Mouse (Mus musculus) c-Kit-positive CD71-positive TER-119-negative erythroid progenitor cells, embryonic 14.5 days (primary cell): Measurements from ENCODE around the gene Cdc45.

Experiments used
- DNase-seq: peaks from one replicate; pipeline ENCODE4 v3.0.0-alpha.2; 2013; ENCODE audit warnings: low read depth

The Cdc45 gene

DNA sequence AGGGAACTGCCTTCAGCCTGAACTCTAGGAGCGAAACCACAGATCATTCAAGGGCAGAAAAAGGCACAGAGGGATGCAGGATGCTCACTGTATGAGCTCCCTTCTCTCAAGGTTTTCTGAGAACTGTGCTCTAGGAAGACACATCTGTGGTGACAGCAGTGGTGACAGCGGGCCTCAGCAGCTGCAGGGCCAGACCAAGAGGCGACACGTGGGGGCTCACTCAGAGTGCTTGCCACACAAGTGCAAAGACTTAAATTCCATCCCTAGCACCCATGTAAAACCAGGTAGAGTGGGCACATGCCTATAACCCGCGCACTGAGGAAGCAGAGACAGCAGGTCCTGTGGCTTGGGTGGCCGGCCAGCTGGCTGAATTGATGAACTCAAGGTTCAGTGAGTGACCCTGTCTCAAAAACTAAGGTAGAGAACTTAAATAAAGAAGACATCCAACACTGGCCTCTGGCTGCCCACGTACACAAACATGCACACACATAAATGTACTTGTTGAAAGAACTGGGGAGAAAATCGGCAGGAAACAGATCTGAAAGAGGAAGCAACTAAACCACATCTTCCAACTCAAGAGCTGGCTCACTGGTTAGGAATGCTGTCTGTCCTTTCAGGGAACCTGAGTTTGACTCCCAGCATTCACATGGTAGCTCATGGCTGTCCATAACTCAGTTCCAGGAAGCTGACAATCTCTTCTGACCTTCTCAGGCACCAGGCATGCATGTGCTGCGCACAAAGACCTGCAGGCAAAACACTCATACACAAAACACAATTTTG, 23.0 kb downstream of the Cdc45 start:
- no peak for DNase-seq

DNA sequence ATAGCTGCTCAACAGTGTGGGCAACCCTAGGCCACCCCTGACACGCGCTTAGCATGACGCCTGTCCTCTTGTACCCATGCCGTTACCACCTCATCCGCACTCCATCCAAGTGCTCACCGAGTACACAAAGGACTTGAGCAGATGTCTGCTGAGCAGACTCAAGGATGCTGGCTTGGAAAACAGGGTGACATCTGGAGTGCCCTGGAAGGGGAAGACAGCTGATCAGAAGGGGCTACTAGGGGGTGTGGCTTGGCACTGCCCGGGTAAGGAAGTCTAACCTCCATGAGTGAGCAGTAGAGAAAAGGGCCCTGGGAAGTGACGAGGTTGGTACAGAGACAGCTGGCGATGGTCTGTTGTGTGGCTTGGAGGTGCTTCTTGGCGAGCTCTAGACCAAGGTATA, 25.1 kb downstream of the Cdc45 start:
- DNase-seq, result no peak

DNA sequence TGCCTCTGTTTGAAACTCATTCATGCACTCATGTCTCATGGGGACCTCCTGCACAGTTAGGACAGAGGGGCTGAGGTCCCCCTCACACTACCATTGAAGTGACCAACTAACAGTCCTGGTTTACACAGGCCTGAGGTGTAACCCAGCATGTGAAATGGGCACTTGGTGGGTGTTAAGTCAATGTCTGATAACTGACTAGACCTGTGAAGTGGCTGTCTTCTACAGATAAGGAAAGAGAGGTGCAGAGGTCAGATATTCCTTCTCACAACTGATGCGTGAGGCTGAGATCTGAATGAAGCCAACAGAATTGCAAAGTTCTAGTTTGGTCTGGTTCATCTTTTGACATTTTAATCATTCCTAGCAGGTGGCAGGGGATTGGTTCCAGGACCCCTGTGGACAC, 26.3 kb downstream of the Cdc45 start:
- DNase-seq, result peak; percentile 55

DNA sequence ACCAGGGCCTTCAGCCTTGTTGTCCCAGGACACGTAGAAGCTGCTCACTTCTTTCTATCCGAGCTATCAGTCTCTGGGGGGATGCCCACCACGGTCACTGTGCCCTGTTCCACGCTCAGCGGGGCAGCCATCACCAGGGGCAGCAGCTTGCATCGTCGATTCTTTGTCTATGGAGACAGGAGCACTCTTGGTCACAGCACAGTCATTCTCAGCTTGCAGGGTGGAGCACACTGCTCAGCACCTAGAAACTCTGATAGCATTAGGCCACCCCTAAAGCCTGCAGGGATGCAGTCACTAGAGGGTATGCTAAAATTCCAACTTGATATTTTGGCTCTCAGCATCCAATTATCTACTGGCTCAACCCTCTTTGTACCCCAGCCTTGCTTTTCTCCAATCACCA, 26.8 kb downstream of the Cdc45 start:
- peak; percentile 30 for DNase-seq

DNA sequence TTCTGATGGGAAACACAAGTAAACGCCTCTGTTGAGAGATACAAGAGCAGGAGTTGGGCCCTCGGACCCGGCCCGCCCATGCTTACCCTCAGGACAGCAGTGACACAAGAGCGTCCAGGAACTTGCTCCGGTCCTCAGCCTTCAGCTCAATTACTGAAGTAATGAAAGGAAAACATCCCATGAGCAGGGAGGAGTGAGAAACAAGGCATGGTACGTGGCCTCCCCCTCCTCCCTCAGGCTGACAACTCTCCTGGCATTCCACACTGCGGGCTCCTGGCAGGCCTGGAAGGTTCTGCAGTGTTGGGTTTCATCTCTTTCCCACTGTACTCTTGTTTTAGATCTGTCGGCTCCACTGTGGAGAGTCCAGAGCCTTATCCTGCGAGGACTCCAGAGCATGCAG, 30.0 kb downstream of the Cdc45 start:
- no peak for DNase-seq

DNA sequence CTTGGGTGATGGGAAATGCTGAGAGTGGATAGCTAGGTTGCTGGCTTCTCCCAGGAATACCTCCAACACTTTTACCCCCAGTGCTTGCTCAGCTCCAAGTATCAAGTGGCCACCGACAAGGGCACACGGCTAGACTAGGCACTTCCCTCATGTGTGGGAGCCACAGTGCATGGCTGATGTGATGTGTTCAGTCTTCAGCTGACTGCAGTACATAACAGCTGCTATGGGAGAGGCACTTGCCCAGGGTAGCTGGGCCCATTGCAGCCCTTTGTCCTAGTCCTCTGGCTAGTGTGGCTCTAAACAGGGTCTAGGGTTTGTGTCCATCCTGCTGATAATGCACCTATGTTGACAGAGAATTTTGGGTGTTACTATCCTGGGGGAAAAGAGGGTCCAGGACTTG, 33.3 kb downstream of the Cdc45 start:
- no peak for DNase-seq

DNA sequence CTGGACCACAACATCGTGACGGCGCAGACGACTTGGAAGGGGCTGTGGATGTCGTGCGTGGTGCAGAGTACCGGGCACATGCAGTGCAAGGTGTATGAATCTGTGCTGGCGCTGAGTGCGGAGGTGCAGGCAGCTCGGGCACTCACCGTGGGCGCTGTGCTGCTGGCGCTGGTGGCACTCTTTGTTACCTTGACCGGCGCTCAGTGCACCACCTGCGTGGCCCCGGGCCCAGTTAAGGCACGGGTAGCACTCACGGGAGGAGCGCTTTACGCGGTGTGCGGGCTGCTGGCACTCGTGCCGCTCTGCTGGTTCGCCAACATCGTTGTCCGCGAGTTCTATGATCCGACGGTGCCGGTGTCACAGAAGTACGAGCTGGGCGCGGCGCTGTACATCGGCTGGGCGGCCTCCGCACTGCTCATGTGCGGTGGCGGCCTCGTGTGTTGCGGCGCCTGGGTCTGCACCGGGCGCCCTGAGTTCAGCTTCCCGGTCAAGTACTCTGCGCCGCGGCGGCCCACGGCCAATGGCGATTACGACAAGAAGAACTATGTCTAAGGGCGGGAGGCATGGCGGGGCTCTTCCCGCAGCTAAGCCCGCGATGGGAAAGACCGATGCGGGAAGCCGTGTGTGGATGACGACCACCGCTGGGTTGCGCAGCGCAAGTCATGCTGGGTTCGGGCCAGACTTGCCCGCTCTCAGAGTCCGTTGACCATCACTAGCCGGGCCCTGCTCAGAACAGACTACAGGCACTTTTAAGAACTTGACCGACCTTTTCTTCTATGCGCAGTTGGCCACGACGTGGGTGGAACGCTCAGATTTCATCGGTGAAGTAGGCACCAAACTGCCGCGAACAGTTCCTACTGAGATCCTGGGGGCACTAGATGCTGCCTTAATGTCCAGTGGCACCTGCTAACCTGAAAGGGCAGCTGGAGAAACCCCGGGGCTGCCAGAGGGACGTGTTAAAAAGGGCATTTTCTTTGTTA, 34.4 kb downstream of the Cdc45 start:
- DNase-seq, result no peak

DNA sequence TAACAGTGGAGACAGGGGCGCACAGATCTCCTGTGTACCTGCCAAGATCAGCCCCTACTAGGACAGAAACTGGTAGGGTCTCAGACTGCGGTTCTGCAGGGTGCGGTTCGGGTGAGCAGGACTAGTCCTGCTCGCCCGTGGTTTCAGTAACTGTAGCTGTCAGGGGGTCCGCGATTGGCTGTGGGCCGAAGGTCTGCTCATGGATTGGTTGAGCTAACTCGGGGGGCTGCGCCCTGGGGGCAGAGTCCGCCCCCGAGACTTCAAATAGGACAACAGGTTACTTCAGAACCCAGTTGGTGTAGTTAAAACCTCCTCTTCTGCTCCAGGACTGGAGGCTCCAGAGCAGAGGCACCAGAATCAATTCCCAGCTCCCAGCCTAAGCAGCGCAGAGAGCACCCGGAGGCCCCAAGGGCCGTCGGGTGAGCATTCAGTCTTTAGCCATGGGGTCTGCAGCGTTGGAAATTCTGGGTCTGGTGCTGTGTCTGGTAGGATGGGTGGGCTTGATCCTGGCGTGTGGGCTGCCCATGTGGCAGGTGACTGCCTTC, 35.2 kb downstream of the Cdc45 start, which contains the start of gene Cldn5:
Cldn5 (plus strand) TSS at position 292 of the 545 bp plus-strand sequence.
- no peak for DNase-seq

DNA sequence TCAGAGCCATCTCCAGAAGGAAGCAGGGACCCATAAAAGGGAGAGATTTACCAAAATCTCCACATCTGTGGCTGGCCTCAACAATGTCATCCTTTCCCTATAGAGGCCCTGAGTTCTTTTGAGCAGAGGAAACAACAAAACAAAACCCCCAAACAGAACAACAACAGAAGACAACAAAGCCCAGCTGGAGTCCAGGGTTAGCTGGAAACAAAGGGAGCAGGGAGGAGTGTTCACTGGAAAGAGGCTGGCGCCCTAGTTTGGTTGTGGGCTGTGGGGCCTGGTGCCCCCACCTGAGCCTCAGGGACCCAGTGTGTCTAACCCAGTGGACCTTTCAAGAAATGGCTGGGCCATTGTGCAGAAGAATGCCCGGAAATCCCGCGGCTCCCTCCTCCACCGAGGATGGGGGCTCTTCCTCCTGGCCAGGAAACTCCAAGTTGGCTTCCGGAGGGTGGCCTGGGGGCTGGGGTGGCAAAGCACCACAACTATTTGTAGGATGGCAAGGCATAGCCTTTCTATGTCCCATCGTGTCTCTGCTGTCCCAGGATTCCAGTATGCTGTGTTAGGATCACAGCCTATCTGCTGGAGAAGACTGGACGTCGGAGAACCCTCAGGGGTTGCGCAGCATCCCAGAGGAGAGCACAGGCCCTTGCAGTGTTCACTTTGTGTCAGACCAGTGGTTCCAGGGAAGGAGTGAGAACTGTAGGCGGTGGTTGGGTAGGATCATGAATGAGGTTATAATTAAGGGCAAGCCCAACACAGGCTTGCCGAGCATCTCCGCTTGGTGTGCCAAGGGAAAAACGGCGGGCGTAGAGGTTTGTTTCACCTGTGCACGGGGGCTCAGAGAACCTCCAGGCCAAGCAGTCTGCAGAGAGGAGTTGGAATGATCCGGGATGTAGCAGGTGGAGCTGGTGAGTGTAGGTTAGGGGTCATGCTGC, 35.9 kb downstream of the Cdc45 start:
- DNase-seq, result no peak

DNA sequence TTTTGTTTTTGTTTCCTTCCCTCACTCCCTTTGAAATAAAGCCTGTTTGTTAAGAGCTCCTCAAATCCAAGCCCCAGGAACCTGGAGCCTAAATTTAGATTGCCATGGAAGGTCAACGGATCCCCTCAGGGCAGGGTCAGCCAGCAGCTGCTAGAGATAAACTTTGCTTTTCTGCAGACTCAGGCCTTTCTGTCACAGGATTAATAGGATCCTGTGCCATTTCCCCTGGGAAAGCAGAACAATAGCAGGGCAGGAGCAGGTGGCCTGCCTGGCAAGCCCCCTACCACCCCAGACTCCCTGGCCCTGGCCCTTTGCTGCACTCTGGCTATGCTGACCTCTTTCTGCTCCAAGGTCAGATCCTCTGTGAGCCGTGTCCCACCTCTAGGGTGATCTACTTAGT, 37.9 kb downstream of the Cdc45 start:
- DNase-seq, result no peak

DNA sequence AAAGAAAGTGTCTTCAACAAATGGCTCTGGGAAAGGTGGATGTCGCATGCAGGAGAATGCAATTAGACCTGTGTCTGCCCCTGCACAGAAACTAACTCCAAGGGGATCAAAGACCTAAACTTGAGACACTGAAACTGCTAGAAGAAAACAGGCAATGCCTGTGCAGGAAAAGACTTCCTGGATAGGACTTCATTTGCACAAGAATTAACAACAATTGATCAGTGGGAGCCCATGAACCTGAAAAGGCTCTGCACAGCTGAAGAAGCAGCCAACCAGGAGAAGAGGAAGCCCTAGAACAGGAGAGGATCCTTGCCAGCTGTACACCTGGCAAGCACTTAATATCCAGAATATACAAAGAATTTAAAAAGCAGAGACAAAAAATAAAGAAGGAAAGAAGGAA, 42.3 kb downstream of the Cdc45 start:
- no peak for DNase-seq

DNA sequence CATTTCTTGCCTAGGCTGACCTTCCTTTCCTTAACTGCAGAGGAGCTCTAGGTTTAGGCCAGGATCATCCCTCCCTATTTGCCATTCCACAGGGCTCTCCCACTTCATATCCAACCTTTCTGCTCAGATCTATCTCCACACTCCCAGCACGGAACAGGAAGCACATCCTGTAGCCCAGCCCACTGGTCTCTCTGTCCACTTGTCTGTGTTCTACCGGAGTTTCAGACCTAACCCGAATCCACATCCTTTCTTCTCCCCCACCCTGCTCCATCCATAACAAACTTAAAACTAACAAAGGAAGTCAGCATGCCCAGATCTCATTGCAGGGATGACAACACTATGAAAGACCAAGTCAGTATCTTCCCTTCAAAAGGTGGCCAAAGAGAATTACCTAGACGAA, 45.4 kb downstream of the Cdc45 start:
- DNase-seq, result no peak

DNA sequence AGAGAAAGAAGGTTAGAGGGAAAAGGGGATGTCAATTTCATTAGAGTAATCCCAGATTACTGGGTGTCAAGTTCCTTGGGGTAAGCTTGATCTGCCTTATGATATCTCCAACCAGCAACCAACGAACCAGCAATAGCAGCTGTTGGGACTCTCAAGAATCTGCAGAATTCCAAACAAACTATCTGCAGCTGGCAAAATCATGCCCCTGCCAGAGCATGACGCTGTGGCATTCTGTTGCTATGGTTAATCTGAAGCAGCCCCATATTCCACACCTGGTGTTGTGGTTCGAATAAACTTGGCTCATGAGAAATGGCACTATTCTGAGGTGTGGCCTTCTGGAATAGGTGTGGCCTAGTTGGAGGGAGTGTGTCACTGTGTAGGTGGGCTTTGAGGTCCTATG, 48.8 kb downstream of the Cdc45 start:
- no peak for DNase-seq

DNA sequence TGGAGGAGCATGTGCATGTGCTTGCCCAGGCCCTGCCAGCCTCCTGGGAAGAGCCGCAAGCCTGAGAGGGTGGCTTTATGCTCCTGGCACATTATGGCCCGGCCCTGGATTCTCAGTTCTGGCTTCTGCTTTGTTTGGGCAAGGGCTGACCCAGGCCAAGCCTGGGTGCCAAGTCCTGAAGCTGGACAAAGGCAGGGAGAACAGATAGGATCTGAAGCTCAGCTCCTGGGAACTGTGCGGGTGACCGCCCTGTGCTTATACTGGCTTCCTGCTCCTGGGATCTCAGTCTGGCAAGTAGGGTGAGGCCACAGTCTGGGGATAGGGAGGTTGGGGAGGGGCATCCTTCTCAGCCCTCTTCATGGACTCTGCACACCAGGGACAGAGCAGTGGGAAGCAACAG, 50.1 kb downstream of the Cdc45 start:
- no peak for DNase-seq

DNA sequence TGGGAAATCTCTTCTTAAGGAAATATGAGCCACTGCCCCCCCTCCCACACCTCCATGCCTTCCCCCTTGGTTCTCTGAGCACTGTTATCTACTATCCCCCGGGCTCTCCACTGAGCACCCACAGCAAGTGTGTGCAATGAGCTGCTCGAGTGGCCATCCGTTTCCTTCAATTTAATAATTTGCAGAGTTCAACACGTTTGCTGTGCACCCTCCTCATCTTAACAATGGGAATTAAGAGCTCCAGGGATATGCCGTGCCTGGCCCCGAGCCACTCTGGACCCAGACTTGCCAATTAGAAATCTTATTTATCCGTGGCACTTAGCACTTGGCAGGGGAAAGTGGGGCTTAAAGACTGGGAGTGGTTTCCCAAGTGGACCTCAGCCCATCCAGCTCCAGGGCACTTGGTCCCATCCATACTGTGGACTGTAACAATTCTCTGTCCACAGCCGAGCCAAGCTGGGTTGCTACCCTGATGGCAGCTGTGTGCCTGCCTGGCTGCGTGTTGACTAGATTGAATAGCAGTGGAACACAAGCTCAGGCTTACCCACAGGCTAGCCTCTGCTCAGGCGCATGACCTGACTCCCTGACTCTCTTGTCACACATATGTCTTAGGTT, 59.8 kb downstream of the Cdc45 start:
- DNase-seq, result no peak

DNA sequence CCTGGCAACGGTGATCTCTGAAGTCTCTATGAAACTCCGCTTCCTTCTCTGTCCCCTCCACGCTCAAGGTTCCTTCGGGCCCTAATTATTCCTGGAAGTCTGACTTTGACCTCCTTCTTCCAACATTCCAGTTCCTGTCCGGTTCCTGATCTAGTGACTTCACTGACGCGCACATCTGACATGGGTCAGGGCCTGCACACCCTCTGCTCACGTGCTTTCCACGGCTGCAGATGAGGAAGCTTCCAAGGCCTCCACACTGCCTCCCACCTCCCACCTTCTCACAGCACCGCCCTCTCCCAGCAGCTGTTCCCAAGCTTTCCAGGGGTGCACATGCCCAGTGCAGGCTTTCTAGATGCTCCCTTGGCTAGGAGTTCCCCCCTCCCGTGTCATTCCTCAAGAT, 60.7 kb downstream of the Cdc45 start:
- no peak for DNase-seq

DNA sequence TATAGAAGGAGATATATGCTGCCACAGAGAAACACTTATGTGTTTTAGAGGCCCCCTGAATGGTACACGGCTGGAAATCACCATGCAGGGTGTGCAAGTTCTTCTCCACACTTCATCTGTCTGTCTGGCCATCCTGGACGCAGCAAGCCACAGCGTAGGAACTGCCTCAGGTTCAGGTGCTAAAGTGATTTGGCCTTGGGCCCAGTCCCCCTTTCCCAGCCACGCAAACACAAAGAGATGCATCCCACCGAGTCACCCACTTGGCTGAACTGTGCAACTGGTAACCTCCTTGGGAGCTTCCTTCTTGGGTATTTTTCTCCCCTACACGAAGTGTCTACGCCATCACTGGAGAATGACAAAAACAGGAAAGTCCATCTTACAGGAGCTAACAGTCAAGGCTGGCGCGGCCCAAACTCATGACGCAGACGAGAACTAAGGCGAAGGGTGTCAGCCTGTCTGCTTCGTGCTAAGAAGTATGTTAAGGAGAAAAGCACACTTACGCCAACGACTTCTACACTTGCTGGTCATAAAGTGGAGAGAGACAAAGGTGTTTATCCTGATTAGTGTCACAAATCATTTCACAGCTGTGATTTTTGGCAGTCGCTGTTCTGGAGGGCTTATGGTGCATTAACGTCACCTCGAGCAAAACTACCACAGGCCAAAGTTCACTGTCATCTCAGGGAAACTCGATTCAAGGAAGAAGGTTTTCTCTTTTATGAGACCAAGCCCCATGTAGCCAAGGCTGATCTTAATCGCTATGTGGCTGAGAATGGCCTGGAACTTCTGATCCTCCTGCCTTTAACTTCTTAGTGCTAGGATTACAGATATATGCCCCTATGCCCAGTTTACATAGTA, 65.3 kb downstream of the Cdc45 start:
- DNase-seq, result no peak

DNA sequence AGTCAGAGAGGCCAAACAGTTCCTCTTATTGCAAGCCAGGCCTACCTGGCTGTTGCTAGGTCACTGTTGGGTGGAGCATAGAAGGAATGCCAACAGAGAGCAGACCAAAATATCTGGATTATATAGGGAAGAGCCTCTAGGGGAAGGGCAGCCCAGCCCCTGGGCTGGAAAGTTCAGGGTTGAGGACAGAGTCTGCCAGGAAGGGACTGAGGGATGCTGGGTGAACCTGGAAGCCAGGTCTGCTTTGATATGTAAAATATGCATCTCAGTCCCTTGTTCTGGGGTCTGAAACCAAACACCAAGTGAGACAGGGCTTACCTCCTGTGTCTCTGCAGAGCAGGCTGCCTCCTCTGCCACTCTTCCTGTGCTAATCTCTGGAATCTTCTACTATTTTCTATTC, 73.5 kb downstream of the Cdc45 start:
- DNase-seq, result no peak

DNA sequence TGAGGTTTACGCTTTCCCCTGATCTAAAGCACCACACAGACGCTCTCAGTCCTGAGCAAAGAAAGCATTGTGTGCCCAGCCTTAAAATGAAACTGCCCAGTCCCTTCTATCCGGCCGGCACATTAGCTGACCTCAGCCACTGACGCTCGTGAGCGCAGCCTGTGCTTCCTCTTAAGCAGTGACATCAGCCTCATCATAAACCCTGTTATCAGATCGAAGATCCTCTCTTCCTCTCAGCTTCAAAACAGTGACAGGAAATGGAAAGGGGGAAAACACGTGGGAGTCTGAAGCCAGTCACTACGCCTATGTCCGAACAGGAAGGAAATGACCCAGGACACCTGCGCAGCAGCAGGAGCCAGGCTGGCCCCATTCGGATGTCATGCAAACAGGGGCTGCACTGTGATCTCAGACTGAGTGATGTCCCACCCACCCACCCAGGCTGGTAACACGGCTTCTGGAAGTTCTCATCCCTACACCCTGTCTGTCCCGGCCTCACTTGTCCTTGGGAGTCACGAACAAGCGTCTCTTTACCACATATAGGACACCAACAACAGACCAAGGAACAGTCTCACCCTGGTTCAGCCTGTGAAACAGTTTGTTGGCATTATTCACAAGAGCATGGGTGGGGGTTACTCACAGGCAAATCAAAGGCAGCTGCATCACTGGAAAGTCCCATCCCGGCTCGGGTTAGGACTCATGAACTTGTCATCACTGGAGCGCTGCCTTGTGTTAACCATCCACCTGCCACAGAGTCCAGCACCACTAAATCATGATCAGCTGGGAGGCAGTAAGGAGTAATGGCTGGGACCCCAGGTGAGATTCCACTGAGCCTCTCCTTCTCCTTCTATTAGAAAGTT, 78.5 kb downstream of the Cdc45 start:
- DNase-seq, result no peak
